Mouse (Mus musculus) stomach, embryonic 15.5 days (tissue): Measurements from ENCODE around the gene Klk7. TPM values are rescaled to one million over a fixed set of nuclear protein-coding genes. Genes with fewer than 3 reads are reported as not detected.
A peak's percentile ranks its signal among the peaks of the same experiment; 100 is the strongest.

ENCODE experiments used
- ATAC-seq: fragments of 200-750 bp; cut with Nextera tagmentation; 2 replicates; pipeline ENCODE4 v1.8.0; 2017; ENCODE audit warnings: low read depth, moderate number of reproducible peaks, moderate TSS enrichment; ENCODE audit not compliant: insufficient read depth, low FRiP score
- H3K27ac ChIP-seq: fragments of 300-500 bp; sonication (generic); 2 replicates; pipeline ENCODE4 v1.5.1; 2015; ENCODE audit warnings: mild to moderate bottlenecking, inconsistent platforms
- H3K27me3 ChIP-seq: fragments of 300-500 bp; sonication (generic); replicated peaks from 2 replicates; pipeline ENCODE4 v1.6.1; 2015; ENCODE audit warnings: inconsistent platforms
- H3K36me3 ChIP-seq: fragments of 300-500 bp; sonication (generic); 2 replicates; pipeline ENCODE4 v1.6.1; 2015; ENCODE audit warnings: inconsistent platforms
- H3K4me1 ChIP-seq: fragments of 300-500 bp; sonication (generic); 2 replicates; pipeline ENCODE4 v1.6.1; 2015; ENCODE audit warnings: inconsistent platforms
- H3K4me2 ChIP-seq: fragments of 300-500 bp; sonication (generic); 2 replicates; pipeline ENCODE4 v1.6.1; 2015; ENCODE audit warnings: mild to moderate bottlenecking, inconsistent platforms
- H3K4me3 ChIP-seq: fragments of 300-500 bp; sonication (generic); replicated peaks from 2 replicates; pipeline ENCODE4 v1.5.1; 2015; ENCODE audit warnings: inconsistent platforms
- H3K9ac ChIP-seq: fragments of 300-500 bp; sonication (generic); 2 replicates; pipeline ENCODE4 v1.6.1; 2015; ENCODE audit warnings: inconsistent platforms
- H3K9me3 ChIP-seq: fragments of 300-500 bp; sonication (generic); 2 replicates; pipeline ENCODE4 v1.6.1; 2016; ENCODE audit warnings: inconsistent platforms
- WGBS: fragments of 180-500 bp; shearing (Covaris S2); methylation state at CpG from one replicate; pipeline ENCODE4 v1.1.7; 2015; 5-methylcytosine and 5-hydroxymethylcytosine counted together
- polyA plus RNA-seq: library from polyadenylated mRNA; unstranded; fragments of >200 nt; fragmentation: Nextera tagmentation; extraction: Ambion mirVana; gene quantifications from 2 replicates; pipeline ENCODE4 v1.2.1, GENCODE M21; 2015

Klk7 gene
- polyA plus RNA-seq, 1 experiment from 2014 or later = not detected

DNA sequence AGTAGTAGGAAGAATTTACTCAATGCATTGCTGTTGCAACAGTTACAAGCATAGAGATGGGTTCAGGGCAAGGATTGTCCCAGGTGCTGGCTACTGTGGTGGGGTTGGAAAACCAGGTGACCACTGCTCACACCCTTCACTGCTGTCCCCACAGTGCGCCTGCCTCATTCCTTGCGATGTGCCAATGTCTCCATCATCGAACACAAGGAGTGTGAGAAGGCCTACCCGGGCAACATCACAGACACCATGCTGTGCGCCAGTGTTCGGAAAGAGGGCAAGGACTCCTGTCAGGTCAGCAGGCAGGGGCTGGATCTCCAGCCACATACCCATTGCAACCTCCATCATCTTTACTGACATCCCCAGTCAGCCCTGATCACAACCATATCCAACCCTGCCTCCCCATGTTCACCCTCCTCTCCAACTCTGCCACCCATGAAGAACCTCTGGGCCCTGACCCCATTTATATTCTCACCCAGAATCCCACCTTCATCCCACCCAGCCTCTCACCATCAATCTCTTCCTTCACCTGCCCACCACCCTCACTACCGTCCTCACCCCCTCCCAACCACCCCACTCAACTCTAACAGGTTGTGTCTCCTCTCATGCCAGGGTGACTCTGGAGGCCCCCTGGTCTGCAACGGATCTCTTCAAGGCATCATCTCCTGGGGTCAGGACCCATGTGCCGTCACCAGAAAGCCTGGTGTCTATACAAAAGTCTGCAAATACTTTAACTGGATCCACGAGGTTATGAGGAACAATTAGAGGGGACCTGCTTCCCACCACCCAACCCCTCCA lies 32.7 kb upstream of the Klk7 start:
- H3K4me3 ChIP-seq = no peak overlapping the region
- no peak overlapping the region for H3K9ac ChIP-seq
- H3K27me3 ChIP-seq = no peaks in the 10 kb centered on the region
- H3K9me3 ChIP-seq = no peaks in the 10 kb centered on the region
- H3K27ac ChIP-seq = no peak overlapping the region
- H3K4me1 ChIP-seq = peaks cover 7% of the 10 kb centered on the region; the same call in 1 of the 2 replicates
- no peaks in the 10 kb centered on the region for H3K36me3 ChIP-seq
- WGBS = 88% methylated on average over 10 of the region's 10 CpGs
- no peak overlapping the region for H3K4me2 ChIP-seq
- ATAC-seq = no peak

DNA sequence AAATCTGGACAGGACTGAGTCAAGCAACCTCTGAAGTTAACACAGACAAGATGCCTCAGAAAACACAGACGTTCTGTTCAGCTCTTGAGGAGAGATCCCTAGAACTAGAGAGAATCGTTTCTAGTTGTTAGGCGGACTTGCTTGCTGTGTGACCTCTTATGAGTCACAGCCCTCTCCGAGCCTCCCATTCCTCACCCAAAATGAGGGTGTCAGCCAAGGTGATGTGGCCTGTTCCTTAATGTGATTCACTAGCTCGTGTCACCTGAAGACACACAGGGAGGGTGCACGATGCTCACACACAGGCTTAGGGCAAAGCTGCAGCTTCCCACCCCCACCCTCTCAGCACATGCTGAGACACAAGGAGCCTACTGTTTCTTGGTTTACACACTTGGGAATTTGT lies 30.9 kb upstream of the Klk7 start:
- H3K27ac ChIP-seq = peak overlapping the region; percentile 37; the same call in 1 of the 2 replicates
- H3K36me3 ChIP-seq = no peaks in the 10 kb centered on the region
- H3K4me1 ChIP-seq = peaks cover 7% of the 10 kb centered on the region; the same call in 1 of the 2 replicates
- no peak overlapping the region for H3K4me2 ChIP-seq
- ATAC-seq = no peak
- no peaks in the 10 kb centered on the region for H3K9me3 ChIP-seq
- 55% methylated on average over 6 of the region's 6 CpGs for WGBS
- no peak overlapping the region for H3K4me3 ChIP-seq
- no peak overlapping the region for H3K9ac ChIP-seq
- H3K27me3 ChIP-seq = no peaks in the 10 kb centered on the region

DNA sequence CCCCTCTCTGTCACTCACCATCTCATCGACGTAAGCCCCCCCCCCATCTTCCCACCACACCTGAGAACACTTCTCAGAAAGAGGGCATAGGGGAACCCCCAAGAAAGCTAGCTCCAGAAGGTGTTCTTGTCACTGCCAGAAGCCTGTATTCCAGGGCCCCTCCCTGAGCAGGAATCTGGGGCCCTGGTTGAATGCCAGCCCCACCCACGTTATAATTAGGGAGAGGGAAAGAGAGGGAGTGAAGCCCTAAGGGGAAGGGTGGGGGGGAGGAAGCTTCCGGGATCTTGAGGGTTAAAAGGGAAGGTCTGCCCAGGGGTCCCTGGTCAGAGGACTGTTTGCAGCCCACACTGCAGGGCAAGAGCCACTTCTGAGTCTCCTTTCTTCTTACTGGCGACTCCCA lies 30.3 kb upstream of the Klk7 start, which contains the start of gene Klk10:
TSS of gene Klk10 (plus strand) at position 290 of the 400 bp plus-strand sequence.
- Histone ChIP-seq H3K27ac (peak within 1 kb of the TSS; percentile 37; the same call in 1 of the 2 replicates), H3K27me3 (no peaks in the 10 kb centered on the region), H3K9me3 (no peaks in the 10 kb centered on the region), H3K4me2 (no peak within 1 kb of the TSS), H3K4me3 (no peak within 1 kb of the TSS), H3K4me1 (peaks cover 7% of the 10 kb centered on the region; the same call in 1 of the 2 replicates), H3K36me3 (no peaks in the 10 kb centered on the region), H3K9ac (no peak within 1 kb of the TSS)
- no peak for ATAC-seq
- 40% methylated on average over 5 of the region's 5 CpGs for WGBS

DNA sequence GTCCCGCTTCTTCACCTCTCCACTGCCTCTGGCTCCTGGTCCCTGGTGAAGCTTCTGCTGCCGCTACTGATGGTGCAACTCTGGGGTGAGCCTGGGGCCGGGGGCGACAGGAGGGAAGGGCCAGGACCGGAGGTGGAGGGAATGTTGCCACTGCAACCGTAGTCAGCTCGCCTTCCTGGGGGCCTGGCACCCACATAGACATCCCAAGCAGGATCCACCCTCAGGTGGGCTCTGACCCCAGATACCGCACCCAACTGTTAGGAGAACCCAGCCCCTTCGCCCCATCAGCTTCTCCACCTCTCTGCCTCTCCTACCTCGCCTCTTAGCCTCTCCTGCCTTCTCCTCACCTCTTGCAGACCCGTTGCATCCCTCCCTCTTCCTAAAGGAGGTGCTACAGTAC lies 29.6 kb upstream of the Klk7 start:
- no peak for ATAC-seq
- no peak overlapping the region for H3K27ac ChIP-seq
- WGBS = 85% methylated on average over 11 of the region's 11 CpGs
- peaks cover 7% of the 10 kb centered on the region; the same call in 1 of the 2 replicates for H3K4me1 ChIP-seq
- H3K4me3 ChIP-seq = no peak overlapping the region
- H3K4me2 ChIP-seq = no peak overlapping the region
- no peaks in the 10 kb centered on the region for H3K9me3 ChIP-seq
- no peak overlapping the region for H3K9ac ChIP-seq
- H3K27me3 ChIP-seq = no peaks in the 10 kb centered on the region
- no peaks in the 10 kb centered on the region for H3K36me3 ChIP-seq

DNA sequence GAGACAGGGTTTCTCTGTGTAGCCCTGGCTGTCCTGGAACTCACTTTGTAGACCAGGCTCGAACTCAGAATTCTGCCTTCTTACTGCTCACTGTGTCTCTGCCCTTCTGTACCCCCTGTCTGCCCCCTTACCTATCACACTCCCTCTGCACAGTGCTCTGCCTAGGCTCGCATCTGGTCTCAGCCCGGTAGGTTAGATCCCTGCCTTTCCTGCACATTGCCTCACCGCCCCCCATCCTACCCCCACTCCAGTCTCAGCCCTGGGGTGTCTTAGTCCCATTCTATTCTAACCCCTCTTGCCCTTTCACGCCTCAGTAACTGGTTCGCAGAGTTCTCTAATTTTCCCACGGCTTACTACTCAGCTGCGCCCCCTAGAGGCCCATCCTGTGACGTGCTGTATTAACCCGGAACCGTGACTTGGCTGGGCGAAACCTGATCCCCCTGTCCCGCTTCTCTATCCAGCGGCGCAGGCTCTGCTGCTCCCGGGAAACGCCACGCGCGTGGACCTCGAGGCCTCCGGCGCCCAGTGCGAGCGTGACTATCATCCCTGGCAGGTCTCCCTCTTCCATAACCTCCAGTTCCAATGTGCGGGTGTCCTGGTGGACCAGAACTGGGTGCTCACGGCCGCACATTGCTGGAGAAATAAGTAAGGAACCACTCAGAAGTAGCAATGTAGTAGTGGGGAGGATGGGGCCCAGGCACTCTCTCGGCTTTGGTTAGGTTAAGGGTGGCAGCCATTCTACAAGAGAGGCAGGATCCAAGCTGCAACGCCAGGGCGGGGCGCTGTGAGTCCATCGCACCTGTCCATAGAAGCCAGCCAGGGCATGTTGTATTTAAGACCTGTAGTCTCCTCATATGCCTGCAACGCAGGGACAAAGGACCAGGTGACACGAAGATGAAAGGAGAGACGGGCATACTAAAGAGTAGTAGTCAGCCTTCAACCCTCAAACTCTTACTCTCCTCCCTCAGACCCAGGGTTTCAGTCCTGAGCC lies 28.5 kb upstream of the Klk7 start:
- Histone ChIP-seq H3K4me3 (peak overlapping the region; percentile 30), H3K4me1 (peaks cover 7% of the 10 kb centered on the region; the same call in 1 of the 2 replicates), H3K36me3 (no peaks in the 10 kb centered on the region), H3K4me2 (peak overlapping the region; percentile 61), H3K27me3 (no peaks in the 10 kb centered on the region), H3K9ac (no peak overlapping the region), H3K9me3 (no peaks in the 10 kb centered on the region), H3K27ac (no peak overlapping the region)
- peak; percentile 72 for ATAC-seq
- 7% methylated on average over 36 of the region's 36 CpGs for WGBS

DNA sequence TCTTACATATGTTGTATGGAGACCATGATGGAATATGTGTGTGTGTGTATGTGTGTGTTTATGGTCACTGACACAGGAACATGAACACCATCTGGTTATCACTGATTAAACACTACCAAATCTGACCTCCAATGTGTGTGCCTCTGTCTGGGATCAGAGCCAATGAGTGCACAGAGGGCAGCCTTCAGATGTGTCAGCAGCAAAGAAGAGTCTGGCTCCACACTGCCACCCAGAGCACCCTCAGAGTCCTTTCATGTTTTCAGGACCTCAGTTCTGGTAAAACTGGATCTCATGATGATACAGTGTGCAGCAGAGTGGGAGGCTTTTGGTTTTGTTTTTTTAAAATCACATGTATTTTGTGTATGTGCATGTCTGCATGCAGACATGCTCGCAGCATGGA lies 25.8 kb upstream of the Klk7 start:
- peaks cover 7% of the 10 kb centered on the region; the same call in 1 of the 2 replicates for H3K4me1 ChIP-seq
- no peak overlapping the region for H3K4me3 ChIP-seq
- 81% methylated on average over 1 of the region's 1 CpGs for WGBS
- H3K4me2 ChIP-seq = no peak overlapping the region
- ATAC-seq = peak; percentile 9; the same call in 1 of the 2 replicates
- H3K27me3 ChIP-seq = no peaks in the 10 kb centered on the region
- H3K36me3 ChIP-seq = no peaks in the 10 kb centered on the region
- no peak overlapping the region for H3K27ac ChIP-seq
- H3K9me3 ChIP-seq = no peaks in the 10 kb centered on the region
- H3K9ac ChIP-seq = no peak overlapping the region

DNA sequence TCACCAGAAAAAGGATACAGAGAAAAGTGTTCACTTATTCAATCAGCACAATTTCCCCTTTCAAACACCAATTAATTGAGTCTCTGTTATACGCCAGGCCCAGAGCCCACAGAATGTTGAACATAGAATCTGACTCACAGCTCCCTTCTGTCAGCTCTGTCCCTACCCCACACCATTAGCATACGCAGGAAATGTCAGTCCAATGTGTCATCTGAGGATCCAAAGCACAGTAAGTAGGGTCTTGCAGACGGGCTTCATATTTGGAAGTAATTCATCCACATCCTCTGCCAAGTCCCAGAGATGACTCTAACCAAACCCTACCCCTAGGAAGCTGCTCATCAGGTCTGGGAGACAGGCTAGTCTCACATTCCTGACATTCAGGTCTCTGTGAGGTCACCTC lies 23.0 kb upstream of the Klk7 start:
- Histone ChIP-seq H3K4me1 (no peaks in the 10 kb centered on the region), H3K4me3 (no peak overlapping the region), H3K27me3 (no peaks in the 10 kb centered on the region), H3K36me3 (no peaks in the 10 kb centered on the region), H3K4me2 (no peak overlapping the region), H3K27ac (no peak overlapping the region), H3K9me3 (no peaks in the 10 kb centered on the region), H3K9ac (no peak overlapping the region)
- WGBS = 65% methylated on average over 3 of the region's 3 CpGs
- no peak for ATAC-seq

DNA sequence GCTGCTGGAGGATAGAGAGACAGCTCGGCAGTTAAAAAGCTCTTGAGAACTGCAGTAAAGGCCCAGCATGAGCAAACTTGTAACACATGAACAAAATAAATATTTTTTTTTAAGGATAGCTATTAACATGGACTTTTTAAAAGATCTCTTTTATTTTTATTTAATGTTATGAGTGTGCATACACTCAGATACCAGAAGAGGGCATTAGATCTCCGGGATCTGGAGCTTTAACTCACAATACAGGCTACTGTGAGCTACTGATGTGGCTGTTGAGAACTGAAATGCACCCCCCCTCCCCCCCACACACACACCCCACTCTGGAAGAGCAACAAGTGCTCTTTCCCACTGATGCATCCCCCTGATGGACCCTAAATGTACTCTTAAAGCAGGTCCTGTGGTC lies 21.8 kb upstream of the Klk7 start:
- ATAC-seq = no peak
- Histone ChIP-seq H3K4me3 (no peak overlapping the region), H3K27ac (no peak overlapping the region), H3K9me3 (no peaks in the 10 kb centered on the region), H3K9ac (no peak overlapping the region), H3K4me2 (no peak overlapping the region), H3K27me3 (no peaks in the 10 kb centered on the region), H3K4me1 (no peaks in the 10 kb centered on the region), H3K36me3 (no peaks in the 10 kb centered on the region)
- WGBS = 57% methylated on average over 2 of the region's 2 CpGs

DNA sequence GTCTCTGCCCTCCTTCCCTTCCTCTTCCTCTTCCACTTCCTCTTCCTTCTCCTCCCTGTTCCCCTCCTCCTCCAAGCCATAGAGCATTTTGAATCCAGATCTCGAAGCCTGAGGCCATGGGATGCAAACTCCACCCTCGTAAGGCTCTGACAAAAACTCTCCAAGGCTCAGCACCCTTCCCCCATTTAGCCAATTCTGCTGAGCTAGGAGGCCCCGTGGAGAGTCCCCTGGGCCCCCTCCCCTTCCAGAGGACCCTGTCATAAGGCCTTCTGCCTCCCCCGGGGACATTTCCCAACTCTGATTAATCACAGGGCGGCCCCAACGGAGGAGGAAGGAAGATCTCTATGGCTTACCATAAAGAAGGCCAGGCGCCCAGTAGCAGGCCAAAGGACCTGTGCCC lies 19.5 kb upstream of the Klk7 start, which contains the start of gene Klk9:
TSS of gene Klk9 (plus strand) at position 301 of the 400 bp plus-strand sequence.
- no peaks in the 10 kb centered on the region for H3K36me3 ChIP-seq
- H3K4me1 ChIP-seq = peaks cover 4% of the 10 kb centered on the region; the same call in 1 of the 2 replicates
- H3K27me3 ChIP-seq = 0 out of 2 replicates have a peak, but pooled peaks cover under 1% of the 10 kb centered on the region
- no peak within 1 kb of the TSS for H3K9ac ChIP-seq
- H3K27ac ChIP-seq = no peak within 1 kb of the TSS
- no peak for ATAC-seq
- no peaks in the 10 kb centered on the region for H3K9me3 ChIP-seq
- WGBS = 66% methylated on average over 7 of the region's 7 CpGs
- no peak within 1 kb of the TSS for H3K4me3 ChIP-seq
- no peak within 1 kb of the TSS for H3K4me2 ChIP-seq

DNA sequence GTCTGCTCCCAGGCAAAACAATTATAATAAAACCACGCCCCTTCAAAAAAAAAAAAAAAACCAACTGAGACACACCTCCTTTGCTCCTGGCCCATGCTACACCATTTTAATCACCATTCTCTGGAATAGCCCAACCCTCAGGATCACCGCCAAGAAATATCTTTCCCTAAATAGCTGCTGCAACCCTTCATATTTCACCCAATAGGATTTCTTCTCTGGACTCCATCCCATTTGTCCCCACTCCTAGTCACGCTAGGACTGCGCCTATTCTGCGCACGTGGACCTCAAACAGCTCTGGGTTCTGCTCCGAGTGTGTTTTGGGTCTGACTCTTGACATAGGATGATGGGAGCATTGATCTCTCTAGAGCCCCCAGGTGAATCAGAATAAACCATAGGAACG lies 14.7 kb upstream of the Klk7 start:
- Histone ChIP-seq H3K27me3 (0 out of 2 replicates have a peak, but pooled peaks cover 3% of the 10 kb centered on the region), H3K9ac (no peak overlapping the region), H3K9me3 (no peaks in the 10 kb centered on the region), H3K27ac (no peak overlapping the region), H3K4me3 (peak overlapping the region; percentile 52), H3K4me1 (peaks cover 7% of the 10 kb centered on the region; the same call in 1 of the 2 replicates), H3K4me2 (peak overlapping the region; percentile 93), H3K36me3 (no peaks in the 10 kb centered on the region)
- peak; percentile 11; the same call in 1 of the 2 replicates for ATAC-seq
- WGBS = 9% methylated on average over 8 of the region's 8 CpGs

DNA sequence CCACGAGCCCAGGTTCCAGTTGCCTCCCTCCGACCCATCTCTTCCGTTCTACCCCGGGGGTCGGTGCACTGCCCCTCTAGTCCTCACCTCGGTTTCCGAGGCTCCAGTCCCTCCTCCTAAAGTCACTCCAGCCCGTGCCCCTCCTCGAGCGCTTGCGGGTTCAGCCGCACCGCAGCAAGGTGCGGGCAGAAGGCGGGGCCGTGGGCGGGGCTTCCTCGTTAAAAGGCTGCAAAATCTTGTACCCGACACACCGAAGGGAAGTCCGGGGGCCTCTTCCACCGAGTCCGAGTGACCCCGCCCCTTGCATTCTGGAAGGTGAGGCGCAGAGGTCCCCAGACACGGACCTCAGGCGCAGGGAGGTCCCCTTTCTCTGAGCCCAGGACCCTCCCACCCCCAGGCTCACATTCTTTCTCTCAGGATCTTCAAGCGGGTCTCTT lies 13.7 kb upstream of the Klk7 start, which contains the start of gene Klk8:
TSS of gene Klk8 (plus strand) at position 245 of the 437 bp plus-strand sequence.
- no peaks in the 10 kb centered on the region for H3K9me3 ChIP-seq
- peak within 1 kb of the TSS; percentile 52 for H3K4me3 ChIP-seq
- H3K9ac ChIP-seq = no peak within 1 kb of the TSS
- no peaks in the 10 kb centered on the region for H3K36me3 ChIP-seq
- peak; percentile 19; the same call in 1 of the 2 replicates for ATAC-seq
- WGBS = under 1% methylated on average over 28 of the region's 28 CpGs
- H3K27ac ChIP-seq = no peak within 1 kb of the TSS
- peaks cover 7% of the 10 kb centered on the region; the same call in 1 of the 2 replicates for H3K4me1 ChIP-seq
- H3K27me3 ChIP-seq = 0 out of 2 replicates have a peak, but pooled peaks cover 3% of the 10 kb centered on the region
- H3K4me2 ChIP-seq = peak within 1 kb of the TSS; percentile 93
